Mouse (Mus musculus): Measurements from ENCODE around the gene Vapb. TPM values are rescaled to one million over a fixed set of nuclear protein-coding genes. Genes with fewer than 3 reads are reported as not detected.

Gene Vapb
- total RNA-seq, 2 experiments from 2014 or later = 110 to 118 TPM

GRCm38 (mm10) chr2:173806621-173807020, 69.3 kb downstream of the Vapb start:
- intact Hi-C loops (cut with DNase I) = no loop called here
- DNase-seq (ENCODE audit: extremely low spot score in 1 of 2, low spot score in 2 of 2) = no peak

- DNase-seq (ENCODE audit: extremely low spot score in 1 of 2, low spot score in 2 of 2) = no peak
- intact Hi-C loops (cut with DNase I) = no loop called here
Observed at GRCm38 (mm10) chr2:173808942-173809341, 71.6 kb downstream of the Vapb start.

- intact Hi-C loops (cut with DNase I) = no loop called here
- no peak for DNase-seq (ENCODE audit: extremely low spot score in 1 of 2, low spot score in 2 of 2)
Observed at GRCm38 (mm10) chr2:173810036-173810850, 72.9 kb downstream of the Vapb start.

- no peak for DNase-seq (ENCODE audit: extremely low spot score in 1 of 2, low spot score in 2 of 2)
- intact Hi-C loops (cut with DNase I) = no loop called here
Observed at GRCm38 (mm10) chr2:173810851-173811130, 73.5 kb downstream of the Vapb start.

- intact Hi-C loops (cut with DNase I) = no loop called here
- no peak for DNase-seq (ENCODE audit: extremely low spot score in 1 of 2, low spot score in 2 of 2)
Observed at GRCm38 (mm10) chr2:173811850-173812249, 74.5 kb downstream of the Vapb start.

GRCm38 (mm10) chr2:173813071-173813470, 75.8 kb downstream of the Vapb start:
- intact Hi-C loops (cut with DNase I) = no loop called here
- no peak for DNase-seq (ENCODE audit: extremely low spot score in 1 of 2, low spot score in 2 of 2)

GRCm38 (mm10) chr2:173826287-173826686, 89.0 kb downstream of the Vapb start:
- DNase-seq (ENCODE audit: extremely low spot score in 1 of 2, low spot score in 2 of 2) = no peak
- intact Hi-C loops (cut with DNase I) = no loop called here

GRCm38 (mm10) chr2:173827228-173827627, 89.9 kb downstream of the Vapb start:
- intact Hi-C loops (cut with DNase I) = no loop called here
- no peak for DNase-seq (ENCODE audit: extremely low spot score in 1 of 2, low spot score in 2 of 2)

GRCm38 (mm10) chr2:173828134-173828533, 90.8 kb downstream of the Vapb start:
- intact Hi-C loops (cut with DNase I) = no loop called here
- DNase-seq (ENCODE audit: extremely low spot score in 1 of 2, low spot score in 2 of 2) = no peak

- no peak for DNase-seq (ENCODE audit: extremely low spot score in 1 of 2, low spot score in 2 of 2)
- intact Hi-C loops (cut with DNase I) = no loop called here
Observed at GRCm38 (mm10) chr2:173832828-173833492, 95.6 kb downstream of the Vapb start.

Small RNA genes within 50 kb of the gene (microRNA-seq; reads per million reads assigned to microRNA genes)
- not detected for gene Mir6340

Other genes starting within 250 kb of the Vapb start
- gene 1700021F07Rik, start 214.9 kb upstream of the Vapb start, total RNA-seq (2021) = not detected
- gene Ankrd60, start 159.1 kb upstream of the Vapb start, total RNA-seq (2021) = not detected
- gene Rab22a, start 77.8 kb upstream of the Vapb start, total RNA-seq (2021) = 10 to 100 TPM; 24.4 to 26.2 TPM
- not detected for gene 1700010B08Rik, start 18.1 kb upstream of the Vapb start, total RNA-seq (2021)